Mouse (Mus musculus): ENCODE measurements around the gene Hmgb1.

DNA sequence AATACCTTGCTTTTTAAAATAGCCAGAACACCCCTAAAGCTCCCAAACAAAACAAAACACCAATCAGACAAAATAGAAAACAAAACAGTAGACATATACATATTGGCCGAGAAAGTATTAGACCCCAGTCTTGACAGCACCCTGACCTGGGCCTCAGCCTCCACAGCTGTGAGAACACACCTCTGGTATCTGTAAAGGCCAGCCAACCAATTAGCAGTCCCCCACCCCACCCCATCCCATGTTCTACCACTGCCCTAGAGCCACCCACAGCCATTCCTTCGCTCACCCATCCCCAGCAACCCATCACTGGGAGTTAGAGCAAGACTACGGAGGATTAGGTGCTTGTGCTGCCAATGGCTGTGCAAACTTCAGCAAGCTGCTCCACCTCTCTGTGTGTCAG is 33.4 kb downstream of the Hmgb1 start:
- TF ChIP-seq CTCF (IDR thresholded peaks at IDR 0.05; ENCODE audit: borderline replicate concordance, insufficient read depth, low read depth, low read length), result no peak
- TF ChIP-seq POLR2A (IDR thresholded peaks at IDR 0.05; ENCODE audit: borderline replicate concordance, insufficient read depth, low read length), result no peak
